Mouse (Mus musculus): Measurements from ENCODE around the gene Hsd17b11.
"Not testable (repeated sequence)": the region's sequence is repeated elsewhere in the genome, so short reads cannot be mapped to it uniquely, and the experiment has no call there.

Hsd17b11 gene

DNA sequence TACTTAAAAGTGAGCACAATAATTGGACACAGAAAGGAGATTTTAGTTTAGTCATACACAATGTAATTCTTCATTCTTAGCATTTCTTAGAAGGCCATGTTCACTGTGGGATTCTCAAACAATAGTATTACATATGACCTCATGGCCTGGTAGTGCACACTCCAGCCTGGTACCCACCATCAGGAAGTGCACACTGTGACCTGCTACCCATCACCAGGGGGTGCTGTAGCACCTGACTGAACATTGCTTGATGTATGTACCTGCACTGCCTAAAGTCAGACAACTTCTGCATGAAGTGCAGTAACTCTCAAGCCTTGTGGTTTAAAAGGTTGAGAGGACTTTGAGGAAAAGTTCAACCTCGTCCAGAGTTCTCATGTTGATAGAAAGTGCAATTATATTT lies 28.1 kb downstream of the Hsd17b11 start:
- in situ Hi-C loops (cut with MboI, MseI) = loop anchor here (10.0 kb wide), 1 partner anchor 61 kb away; no protein-coding TSS in a partner anchor

GRCm38 (mm10) chr5:103992831-103993230 lies 28.9 kb downstream of the Hsd17b11 start:
- in situ Hi-C loops (cut with MboI, MseI) = loop anchor here (10.0 kb wide), 1 partner anchor 62 kb away; no protein-coding TSS in a partner anchor

GRCm38 (mm10) chr5:103980705-103981560 lies 40.8 kb downstream of the Hsd17b11 start:
- in situ Hi-C loops (cut with MboI, MseI) = no loop called here

DNA sequence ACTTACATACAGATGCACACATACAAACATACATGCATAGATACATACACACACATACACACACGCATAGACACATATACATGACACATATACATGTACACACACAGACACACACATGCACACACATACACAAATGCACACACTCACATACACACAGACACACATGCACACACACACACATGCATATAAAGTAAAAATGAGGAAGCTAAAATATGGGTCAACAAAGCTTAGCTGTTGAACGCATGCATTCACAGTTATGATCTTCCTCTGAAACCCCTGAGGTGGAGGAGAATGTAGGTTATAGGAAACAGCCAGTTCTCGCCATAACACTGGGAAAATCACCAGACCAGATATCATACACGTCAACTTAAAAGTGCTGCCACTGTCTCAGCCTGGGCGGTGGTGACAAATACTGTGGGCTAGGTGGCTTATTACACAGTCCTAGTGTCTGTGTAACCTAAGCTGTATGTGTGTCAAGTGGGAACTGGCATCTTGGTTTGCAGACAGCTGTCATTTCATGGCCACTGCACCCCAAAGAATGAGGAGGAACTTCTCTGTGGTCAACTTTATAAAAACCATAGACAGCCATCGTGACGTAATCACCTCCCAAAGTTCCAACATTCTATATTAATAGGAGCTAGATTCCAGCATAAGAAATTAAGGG lies 43.7 kb downstream of the Hsd17b11 start:
- in situ Hi-C loops (cut with MboI, MseI) = no loop called here

DNA sequence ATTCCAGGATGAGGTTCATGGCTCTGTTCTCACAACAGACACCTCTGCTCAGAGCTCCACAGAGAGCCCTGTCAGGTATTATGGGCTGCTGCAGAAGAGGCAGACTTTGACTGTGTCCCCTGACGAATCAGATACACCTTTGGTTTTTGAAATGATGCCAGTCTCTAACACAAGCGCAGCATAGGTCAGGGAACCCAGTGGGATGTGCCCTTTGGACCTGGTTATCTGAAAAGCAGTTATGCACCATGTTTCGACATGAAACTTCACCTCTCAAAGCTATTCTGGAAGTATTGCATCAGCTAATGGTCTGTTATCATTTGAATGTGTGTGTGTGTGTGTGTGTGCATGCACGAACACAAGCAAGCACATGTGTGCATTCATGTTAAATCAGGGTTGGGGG lies 44.4 kb downstream of the Hsd17b11 start, which contains the start of gene Hsd17b13:
Gene Hsd17b13, minus strand, starts transcription at position 114 of the 400 bp plus-strand sequence.
- in situ Hi-C loops (cut with MboI, MseI) = no loop called here

- in situ Hi-C loops (cut with MboI, MseI) = no loop called here
Measured at GRCm38 (mm10) chr5:103975736-103976135, 46.0 kb downstream of the Hsd17b11 start.

GRCm38 (mm10) chr5:103972801-103973200 lies 48.9 kb downstream of the Hsd17b11 start:
- in situ Hi-C loops (cut with MboI, MseI) = no loop called here

GRCm38 (mm10) chr5:103972379-103972778 lies 49.3 kb downstream of the Hsd17b11 start:
- in situ Hi-C loops (cut with MboI, MseI) = no loop called here

DNA sequence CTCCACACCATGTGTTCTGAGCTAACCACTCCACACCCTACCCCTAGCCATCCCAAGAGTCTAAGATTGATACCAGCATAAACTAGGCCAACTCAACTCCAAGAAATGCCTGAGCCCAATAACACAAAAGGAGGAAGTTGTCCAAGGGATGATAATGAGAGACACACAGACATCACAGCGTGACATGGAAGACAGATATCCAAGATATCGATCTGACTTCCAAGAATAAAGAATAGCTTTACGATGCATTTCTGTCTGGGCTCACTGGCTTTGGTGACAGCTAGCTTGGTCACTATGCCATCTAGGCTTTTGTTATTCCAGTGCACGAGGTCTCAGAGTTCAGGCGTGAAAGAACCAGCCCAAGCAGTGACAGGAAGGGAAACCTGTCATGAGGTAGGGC lies 50.7 kb downstream of the Hsd17b11 start:
- in situ Hi-C loops (cut with MboI, MseI) = no loop called here

DNA sequence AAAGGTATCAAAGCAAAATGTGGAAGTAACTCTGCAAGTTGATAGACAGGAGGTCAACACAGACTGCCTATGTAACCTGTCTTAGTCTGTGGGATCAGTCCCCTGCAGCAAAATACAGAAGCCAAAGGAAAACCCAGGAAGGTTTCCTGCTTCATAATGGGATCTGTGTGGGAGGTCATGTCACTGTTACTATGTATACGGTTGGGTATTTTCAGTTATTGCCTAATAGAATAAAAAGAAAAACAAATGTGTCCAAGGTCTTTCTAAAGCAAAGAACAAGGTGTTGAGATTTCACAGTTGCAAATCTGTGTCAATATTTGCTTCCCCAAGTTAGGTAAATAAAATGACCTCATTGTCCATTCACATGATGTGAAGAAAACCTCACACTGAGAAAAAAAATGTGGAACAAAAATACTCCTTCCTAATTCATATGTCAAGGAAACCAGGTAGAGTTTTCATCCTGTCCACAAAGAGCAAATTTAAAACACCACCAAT lies 58.7 kb downstream of the Hsd17b11 start:
- in situ Hi-C loops (cut with MboI, MseI) = no loop called here

DNA sequence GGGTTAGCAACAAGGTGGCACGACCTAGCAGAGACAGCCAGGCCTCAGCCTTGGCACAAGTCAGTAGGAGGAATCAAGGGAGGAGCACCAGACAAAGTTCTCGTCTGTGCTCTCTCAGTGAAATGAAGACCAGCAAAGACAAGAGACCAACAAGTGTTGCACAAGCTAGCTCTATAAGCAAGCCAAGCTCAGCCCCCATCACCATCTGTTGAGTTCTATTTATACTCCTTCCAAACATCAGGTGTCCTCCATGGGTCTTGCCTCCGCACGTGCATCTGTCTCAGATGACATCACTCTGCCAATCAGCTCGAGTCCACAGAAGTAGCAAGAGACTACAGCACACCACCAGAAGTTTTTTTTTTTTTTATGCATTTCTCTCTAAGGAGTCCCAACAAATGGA lies 67.1 kb downstream of the Hsd17b11 start:
- in situ Hi-C loops (cut with MboI, MseI) = no loop called here

GRCm38 (mm10) chr5:103953135-103954083 lies 68.3 kb downstream of the Hsd17b11 start:
- in situ Hi-C loops (cut with MboI, MseI) = no loop called here

GRCm38 (mm10) chr5:103950138-103950537 lies 71.6 kb downstream of the Hsd17b11 start:
- in situ Hi-C loops (cut with MboI, MseI) = not testable (repeated sequence)

DNA sequence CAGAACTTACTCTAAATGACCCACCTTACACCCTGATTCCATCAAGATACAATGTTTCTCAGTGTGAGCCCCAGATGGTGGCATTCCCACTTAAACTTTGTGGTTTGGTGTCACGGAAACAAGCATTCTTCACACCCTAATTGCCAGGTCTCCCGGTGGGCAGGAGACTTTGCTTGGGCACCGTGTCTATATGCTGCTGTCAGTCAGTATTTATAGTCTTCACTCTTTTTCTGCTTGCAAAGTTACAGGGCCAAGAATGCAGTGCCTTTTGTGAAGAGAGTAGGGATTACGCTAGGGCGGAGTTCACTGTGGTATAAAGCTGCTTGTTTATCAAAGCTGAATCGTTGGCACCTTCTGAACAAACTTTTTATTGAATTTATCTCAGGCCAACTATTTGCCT lies 78.5 kb downstream of the Hsd17b11 start:
- in situ Hi-C loops (cut with MboI, MseI) = no loop called here

DNA sequence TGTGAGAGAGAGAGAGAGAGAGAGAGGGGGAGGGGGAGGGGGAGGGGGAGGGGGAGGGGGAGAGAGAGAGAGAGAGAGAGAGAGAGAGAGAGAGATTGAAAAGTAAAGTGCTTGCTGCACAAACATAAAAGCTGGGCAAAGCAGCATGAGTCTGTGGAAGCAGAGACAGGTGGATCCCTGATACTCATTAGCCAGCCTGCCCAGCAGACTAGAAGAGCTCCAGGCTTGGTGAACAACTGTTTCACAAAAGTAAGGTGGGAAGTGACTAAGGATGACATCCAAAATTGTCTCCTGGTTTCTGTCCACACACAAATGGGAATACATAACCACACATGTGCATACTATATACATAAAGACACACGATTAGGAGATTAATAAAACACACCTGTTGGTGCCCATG lies 81.9 kb downstream of the Hsd17b11 start:
- in situ Hi-C loops (cut with MboI, MseI) = no loop called here
